Mouse (Mus musculus) G1E (cell line): ENCODE data around the gene Etnppl. TPM values are rescaled to one million over a fixed set of nuclear protein-coding genes. Genes with fewer than 3 reads are reported as not detected.

ENCODE experiments used
- ATAC-seq: 2 replicates; pipeline ENCODE4 v1.8.0; 2016; ENCODE audit warnings: mild to moderate bottlenecking; ENCODE audit not compliant: insufficient number of reproducible peaks, poor library complexity, low FRiP score, severe bottlenecking; ENCODE audit errors: extremely low read depth
- DNase-seq: peaks from one replicate; pipeline ENCODE4 v3.0.0; 2012; ENCODE audit warnings: low spot score
- H3K27me3 ChIP-seq: 2 replicates; pipeline ENCODE4 v1.6.1; 2012; ENCODE audit warnings: mild to moderate bottlenecking, low read length, inconsistent platforms; ENCODE audit not compliant: insufficient read depth
- H3K36me3 ChIP-seq: replicated peaks from 2 replicates; pipeline ENCODE3; 2012; ENCODE audit warnings: mild to moderate bottlenecking, inconsistent platforms
- H3K4me1 ChIP-seq: 2 replicates; pipeline ENCODE4 v1.6.1; 2012; ENCODE audit warnings: low read depth, low read length, inconsistent platforms, mixed read lengths; ENCODE audit not compliant: insufficient read depth
- H3K4me3 ChIP-seq: 2 replicates; pipeline ENCODE4 v1.5.1; 2012; ENCODE audit warnings: low read depth, mild to moderate bottlenecking, inconsistent platforms, low read length, moderate library complexity, mixed read lengths
- H3K9me3 ChIP-seq: replicated peaks from 2 replicates; pipeline ENCODE4 v1.6.1; 2012; ENCODE audit warnings: inconsistent platforms
- CTCF ChIP-seq: IDR thresholded peaks from 2 replicates; pipeline ENCODE4 v1.5.1; 2012; ENCODE audit warnings: low read depth, low read length, inconsistent platforms, mixed read lengths
- GATA1 ChIP-seq: IDR thresholded peaks from 2 replicates; pipeline ENCODE4 v1.6.1; 2012; ENCODE audit warnings: borderline replicate concordance, low read length, inconsistent platforms, mixed read lengths
- GATA2 ChIP-seq: IDR thresholded peaks from 2 replicates; pipeline ENCODE4 v1.6.1; 2012; ENCODE audit warnings: low read depth, low read length, inconsistent platforms, borderline replicate concordance
- POLR2AphosphoS5 ChIP-seq: IDR thresholded peaks from 2 replicates; pipeline ENCODE4 v1.6.1; 2012; ENCODE audit warnings: low read depth, low read length, inconsistent platforms; ENCODE audit not compliant: insufficient replicate concordance
- TAL1 ChIP-seq: conservative IDR thresholded peaks from 2 replicates; pipeline ENCODE4 v1.6.1; 2012; ENCODE audit warnings: low read depth, low read length, inconsistent platforms, mixed read lengths
- polyA plus RNA-seq: library from polyadenylated mRNA; stranded (reverse); fragments of >175 nt; gene quantifications from 2 replicates; pipeline ENCODE4 v1.2.3, GENCODE M21; 2012
- total RNA-seq, 2 experiments: library from RNA; stranded (forward) in 1 of 2; stranded (reverse) in 1 of 2; fragments of 200-1000 nt in 1 of 2; fragments of >200 nt in 1 of 2; fragmentation: Nextera tagmentation in 1 of 2; gene quantifications; 2 replicates each; pipeline ENCODE4 v1.2.3; 2014 to 2017

The Etnppl gene
- not detected in 2 replicates for total RNA-seq (2014; fragmentation: Nextera tagmentation)
- 0.17 and 0.22 TPM in 2 replicates for total RNA-seq (2017)
- not detected in 2 replicates for polyA plus RNA-seq

- no peak within 1 kb of the TSS for H3K4me3 ChIP-seq
- peaks cover 22% of the 10 kb centered on the region for H3K9me3 ChIP-seq
- no peak for TF ChIP-seq GATA1
- no peak for TF ChIP-seq GATA2
- TF ChIP-seq CTCF, result no peak
- no peak for TF ChIP-seq POLR2AphosphoS5
- no peaks in the 10 kb centered on the region for H3K4me1 ChIP-seq
- ATAC-seq (no peak), DNase-seq (no peak)
- no peaks in the 10 kb centered on the region for H3K36me3 ChIP-seq
- H3K27me3 ChIP-seq, result no peaks in the 10 kb centered on the region
Observed at GRCm38 (mm10) chr3:130617439-130617898, at the start of gene Etnppl. Gene Etnppl (plus strand): TSS chr3:130617448.

DNA sequence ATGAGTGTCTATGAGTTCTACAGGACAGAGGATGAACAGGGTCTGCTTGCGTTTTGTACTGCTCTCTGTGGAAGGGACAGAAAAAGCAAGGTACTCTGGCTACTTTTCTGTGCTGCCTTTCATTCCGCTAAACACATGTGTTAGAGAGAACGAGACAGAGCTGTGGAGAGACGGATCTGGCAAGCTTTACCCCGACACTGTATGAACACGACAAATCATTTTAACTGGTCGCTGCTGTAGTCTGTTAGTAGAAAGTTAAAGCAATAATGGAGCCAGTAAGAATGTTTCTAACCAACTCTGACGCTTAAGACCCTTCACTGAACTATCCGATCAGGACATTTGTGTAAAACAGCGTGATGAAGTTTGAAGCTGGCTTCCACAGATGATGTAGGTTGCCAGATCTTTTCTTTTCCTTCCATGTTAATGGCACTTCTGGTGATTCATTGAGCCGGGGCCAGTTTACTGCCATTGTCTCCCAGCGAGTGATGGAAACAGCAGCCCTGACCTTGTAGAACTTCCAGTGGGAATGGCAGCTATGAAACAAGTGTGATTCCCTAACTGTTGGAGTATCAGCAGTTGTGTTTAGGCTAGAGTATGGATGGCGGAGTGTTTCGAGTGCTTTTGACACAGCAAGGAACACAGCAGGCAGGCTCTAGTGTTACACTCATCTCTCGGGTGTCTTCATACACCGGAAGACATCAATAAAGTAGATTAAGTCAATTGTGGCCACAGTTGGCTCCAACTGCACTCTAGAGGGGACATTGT, 48.7 kb upstream of the Etnppl start:
- H3K4me3 ChIP-seq, result no peak overlapping the region
- H3K27me3 ChIP-seq, result no peaks in the 10 kb centered on the region
- H3K9me3 ChIP-seq, result peaks cover 17% of the 10 kb centered on the region
- H3K4me1 ChIP-seq, result no peaks in the 10 kb centered on the region
- DNase-seq, result no peak
- no peak for ATAC-seq
- H3K36me3 ChIP-seq, result no peaks in the 10 kb centered on the region
- TF ChIP-seq GATA2, result no peak
- TF ChIP-seq GATA1, result no peak
- TF ChIP-seq POLR2AphosphoS5, result no peak
- no peak for TF ChIP-seq CTCF
- no peak for TF ChIP-seq TAL1

DNA sequence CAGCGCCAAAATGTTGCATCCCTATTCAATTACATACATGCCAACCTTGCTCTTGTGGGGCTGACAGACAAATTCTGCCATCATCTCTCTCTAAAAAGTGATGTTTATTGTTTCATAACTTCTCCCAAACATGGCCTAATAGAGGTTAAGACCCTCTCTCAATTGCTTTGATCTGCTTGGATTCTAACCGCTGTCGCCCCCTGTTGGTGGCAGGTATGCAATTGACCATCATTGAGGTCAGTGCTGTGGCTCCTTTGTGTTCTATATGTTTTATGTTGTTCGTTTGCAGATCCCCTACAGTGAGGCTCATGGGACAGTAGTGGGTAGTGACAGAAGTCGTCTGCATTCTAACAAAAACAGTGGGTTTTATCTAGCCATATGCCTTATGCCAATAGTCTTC, 44.0 kb upstream of the Etnppl start:
- H3K4me3 ChIP-seq, result no peak overlapping the region
- H3K4me1 ChIP-seq, result no peaks in the 10 kb centered on the region
- H3K36me3 ChIP-seq, result no peaks in the 10 kb centered on the region
- peaks cover 17% of the 10 kb centered on the region for H3K9me3 ChIP-seq
- no peaks in the 10 kb centered on the region for H3K27me3 ChIP-seq
- no peak for TF ChIP-seq POLR2AphosphoS5
- no peak for TF ChIP-seq GATA1
- no peak for TF ChIP-seq CTCF
- TF ChIP-seq GATA2, result no peak
- TF ChIP-seq TAL1, result no peak
- DNase-seq (no peak), ATAC-seq (no peak)

DNA sequence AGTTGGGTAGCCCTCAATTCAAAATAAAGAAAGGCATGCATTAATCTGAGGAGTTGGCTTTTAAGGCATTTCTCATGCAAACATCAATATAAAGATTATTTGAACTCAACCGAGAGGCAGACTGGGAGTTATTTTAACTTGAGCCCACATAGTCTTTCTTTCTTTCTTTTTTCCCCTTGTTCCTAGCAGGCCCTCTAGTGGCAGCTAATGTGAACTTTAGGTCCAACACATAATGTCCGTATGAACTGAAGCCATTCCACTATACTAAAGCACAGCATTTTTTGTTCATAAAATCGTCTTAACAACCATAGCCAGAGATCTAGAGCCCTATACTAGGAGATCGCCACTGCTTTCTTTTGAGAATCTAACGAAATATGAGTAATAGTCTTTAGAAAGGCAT, 42.6 kb upstream of the Etnppl start:
- no peaks in the 10 kb centered on the region for H3K27me3 ChIP-seq
- H3K4me3 ChIP-seq, result no peak overlapping the region
- H3K4me1 ChIP-seq, result no peaks in the 10 kb centered on the region
- ATAC-seq (no peak; the same call in 1 of the 2 replicates), DNase-seq (no peak)
- TF ChIP-seq CTCF (no peak), GATA2 (no peak), GATA1 (no peak), POLR2AphosphoS5 (no peak), TAL1 (no peak)
- peaks cover 14% of the 10 kb centered on the region for H3K9me3 ChIP-seq
- no peaks in the 10 kb centered on the region for H3K36me3 ChIP-seq

DNA sequence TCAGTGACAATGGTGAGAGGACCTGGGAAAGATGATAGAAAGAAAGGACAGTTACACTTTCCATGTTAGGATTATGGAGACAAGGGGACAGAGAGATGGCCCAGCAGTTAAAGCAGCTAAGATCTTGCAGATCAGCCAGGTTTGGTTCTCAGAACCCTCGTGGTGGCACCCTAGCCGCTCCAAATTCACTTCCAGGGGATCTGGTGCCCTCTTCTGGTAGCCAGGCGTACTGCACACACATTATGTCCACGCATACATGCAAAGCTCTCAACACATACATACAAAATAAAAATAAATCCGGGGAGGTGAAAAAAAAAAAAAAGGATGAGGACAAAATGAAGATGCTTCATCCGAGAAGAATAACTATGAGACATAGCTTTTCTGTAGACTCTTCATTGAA, 40.6 kb upstream of the Etnppl start:
- DNase-seq (no peak), ATAC-seq (no peak; the same call in 1 of the 2 replicates)
- Histone ChIP-seq H3K36me3 (no peaks in the 10 kb centered on the region), H3K4me3 (no peak overlapping the region), H3K9me3 (peaks cover 23% of the 10 kb centered on the region), H3K4me1 (no peaks in the 10 kb centered on the region), H3K27me3 (no peaks in the 10 kb centered on the region)
- TF ChIP-seq CTCF, result peak; percentile 36; the same call in 1 of the 2 replicates
- TF ChIP-seq GATA2, result no peak

DNA sequence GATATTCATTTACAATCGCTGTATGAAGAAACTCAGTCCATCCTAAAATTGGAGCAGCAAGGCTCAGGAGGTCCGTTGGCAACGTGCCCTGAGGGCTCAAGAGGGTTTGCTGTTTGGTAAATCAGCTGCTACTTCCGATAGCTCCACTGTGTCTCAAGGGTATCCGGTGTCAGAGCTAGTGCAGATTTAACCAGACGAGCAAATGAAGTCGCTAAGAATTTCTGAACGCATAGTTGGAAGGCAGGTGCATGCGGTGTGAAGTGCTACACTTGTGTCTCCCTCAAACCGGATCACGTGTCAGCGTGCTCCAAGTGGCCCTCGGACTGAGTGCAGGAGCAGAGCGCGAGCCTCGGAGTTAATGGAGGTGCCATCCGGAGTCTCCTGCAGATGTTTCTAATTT, 37.7 kb upstream of the Etnppl start:
- ATAC-seq (no peak), DNase-seq (no peak)
- TF ChIP-seq CTCF (no peak), GATA2 (no peak)

More for the DNA sequence above, 37.7 kb upstream of the Etnppl start:
- no peaks in the 10 kb centered on the region for H3K27me3 ChIP-seq
- no peak overlapping the region for H3K4me3 ChIP-seq
- peaks cover 34% of the 10 kb centered on the region for H3K9me3 ChIP-seq
- H3K36me3 ChIP-seq, result no peaks in the 10 kb centered on the region
- H3K4me1 ChIP-seq, result no peaks in the 10 kb centered on the region
